Mouse (Mus musculus) heart, postnatal 36 days (tissue): ENCODE results near the gene Atp6v1a. TPM values are rescaled to one million over a fixed set of nuclear protein-coding genes. Genes with fewer than 3 reads are reported as not detected.

Experiments
- DNase-seq, 2 experiments: peaks; one replicate each; pipeline ENCODE4 v3.0.0; 2021 to 2022
- intact Hi-C: fragments of 180-260 bp; cut with DNase I; formaldehyde crosslinking; loops from one replicate; pipeline ENCODE4 v1.15.1; 2025
- total RNA-seq, 2 experiments: library from RNA; stranded (reverse); gene quantifications; 2 replicates each; pipeline ENCODE4 v1.2.3; 2021

Gene Atp6v1a
- total RNA-seq, result 10 to 100 TPM; 27.5 to 27.6 TPM

DNA sequence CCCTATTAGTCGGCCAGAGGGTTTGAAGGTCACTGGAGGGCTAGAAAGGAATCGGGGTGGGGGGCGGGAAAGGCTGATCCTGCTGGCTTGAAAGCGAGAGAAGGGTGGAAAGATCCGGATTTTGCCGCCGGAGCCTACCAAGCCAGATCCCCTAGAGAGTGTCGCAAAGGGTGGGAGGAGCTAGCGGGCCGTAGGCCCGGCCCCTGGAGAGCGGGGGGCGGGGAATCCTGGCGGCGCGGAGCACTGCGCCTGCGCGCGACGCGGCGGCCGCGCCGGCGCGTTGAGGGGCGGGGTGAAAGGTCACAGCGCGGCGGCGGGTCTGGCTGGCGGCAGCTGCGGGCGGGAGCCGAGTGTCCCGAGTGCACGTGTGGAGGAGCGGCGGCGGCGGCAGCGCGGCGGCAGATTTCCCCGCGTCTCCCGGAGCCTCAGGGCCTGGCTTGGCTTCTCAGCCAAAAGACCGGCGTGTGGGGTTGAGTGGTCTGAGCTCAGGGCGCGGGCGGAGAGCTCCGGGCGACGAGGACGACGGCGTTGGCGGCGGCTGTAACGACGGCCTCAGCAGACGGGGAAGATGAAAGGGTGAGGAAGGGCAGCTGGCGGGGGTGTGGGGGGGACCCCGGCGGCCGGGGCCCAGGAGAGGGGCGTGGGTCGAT, at the start of gene Atp6v1a, which contains the start of gene Naa50:
Gene Atp6v1a (minus strand): TSS at position 170 of the 650 bp plus-strand sequence.
Gene Naa50 (plus strand): TSS at position 295 of the 650 bp plus-strand sequence.
- peak; percentile 89 to 95 for DNase-seq
- intact Hi-C loops, result loop anchor here (2.0 to 10.0 kb wide), 2 partner anchors 33 to 225 kb away; partner anchors contain the start of gene Usf3

DNA sequence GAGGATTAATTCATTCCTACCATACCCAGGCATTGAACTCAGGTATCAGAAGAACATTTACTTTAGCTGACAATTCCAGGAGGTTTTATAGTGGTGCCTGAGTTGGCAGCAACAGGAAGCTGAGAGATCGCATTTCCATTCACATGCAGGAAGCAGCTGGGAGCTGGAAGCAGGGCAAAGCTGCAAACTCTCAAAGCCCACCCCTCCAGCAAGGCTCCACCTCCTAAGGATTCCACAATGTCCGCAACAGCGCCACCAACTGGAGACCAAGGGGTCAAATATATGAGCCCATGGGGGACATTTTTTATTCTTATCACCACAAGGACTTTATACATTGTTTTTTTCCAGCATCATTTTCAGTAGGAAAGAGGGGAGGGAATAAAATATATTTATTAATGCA, 49.3 kb upstream of the Atp6v1a start:
- no peak for DNase-seq
- intact Hi-C loops, result no loop called here

DNA sequence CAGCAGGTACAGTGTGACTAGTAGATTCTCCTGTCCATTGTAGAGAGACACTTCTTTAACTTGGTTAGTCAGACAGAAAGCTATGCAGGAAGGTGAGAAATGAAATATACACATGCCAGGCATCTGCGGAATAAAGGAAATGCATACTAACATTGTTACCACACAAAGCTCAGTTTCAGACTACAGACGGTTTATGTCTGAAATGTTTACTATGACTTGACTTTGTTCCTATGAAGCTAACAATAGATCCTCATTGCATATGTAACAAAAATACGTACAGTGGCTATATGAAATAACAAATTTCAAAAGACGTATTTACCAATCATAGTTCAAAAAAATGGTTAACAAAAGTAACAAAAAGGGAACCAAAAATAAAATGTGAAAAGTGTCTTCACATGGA, 47.7 kb upstream of the Atp6v1a start:
- intact Hi-C loops, result no loop called here
- no peak for DNase-seq

DNA sequence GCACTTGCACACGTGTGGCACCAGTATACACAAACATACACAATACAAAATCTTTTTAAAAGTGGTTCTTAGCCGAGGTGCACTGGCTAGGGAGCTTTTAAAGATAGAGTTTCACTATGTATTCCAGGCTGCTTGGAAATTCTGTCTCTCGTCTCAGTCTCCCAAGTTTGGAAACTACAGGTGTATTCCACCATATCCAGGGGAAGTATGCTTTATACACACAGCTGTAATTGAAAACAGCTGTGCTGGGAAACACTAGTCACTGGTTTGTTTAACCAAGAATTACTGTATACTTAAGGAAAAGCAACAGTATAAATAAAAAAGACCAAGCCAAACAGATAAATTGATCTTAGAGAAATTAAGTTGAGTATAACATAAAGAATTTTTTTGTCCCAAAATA, 45.3 kb upstream of the Atp6v1a start:
- DNase-seq, result no peak
- intact Hi-C loops, result no loop called here

DNA sequence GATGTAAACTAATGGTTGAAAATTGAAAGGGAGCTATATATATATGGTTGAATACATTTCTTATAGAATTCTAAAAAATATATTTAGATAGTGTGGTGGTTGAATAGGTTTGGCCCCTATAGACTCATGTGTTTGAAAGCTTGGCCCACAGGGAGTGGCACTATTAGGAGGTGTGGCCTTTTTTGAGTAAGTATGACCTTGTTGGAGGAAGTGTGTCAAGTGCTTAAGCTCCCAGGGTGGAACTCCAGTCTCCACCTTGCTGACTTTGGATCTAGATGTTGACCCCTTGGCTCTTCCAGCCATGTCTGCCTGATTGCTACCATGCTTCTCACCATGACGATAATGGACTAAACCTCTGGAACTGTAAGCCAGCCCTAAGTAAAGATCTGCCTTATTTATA, 43.1 kb upstream of the Atp6v1a start:
- no peak for DNase-seq
- intact Hi-C loops, result no loop called here

DNA sequence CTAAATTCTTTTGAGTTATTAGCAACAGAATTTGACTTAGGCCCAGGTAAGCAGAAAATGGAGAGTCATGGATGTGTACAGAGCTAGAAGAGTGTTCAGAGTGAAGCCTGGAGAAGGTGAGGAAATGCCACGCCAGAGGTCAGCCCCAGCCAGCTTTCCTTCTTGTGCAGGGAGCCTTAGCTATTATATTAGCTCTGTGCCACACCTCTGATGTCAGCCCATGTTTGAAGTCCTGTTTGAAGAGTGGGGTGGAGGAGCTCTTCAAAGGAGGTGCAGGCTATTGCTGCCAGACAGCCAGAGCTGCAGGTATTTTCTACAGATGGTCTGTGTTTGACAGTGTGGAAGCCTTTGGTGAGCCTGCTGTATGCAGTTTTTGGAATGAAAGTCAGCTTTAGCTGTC, 39.0 kb upstream of the Atp6v1a start:
- intact Hi-C loops, result no loop called here

DNA sequence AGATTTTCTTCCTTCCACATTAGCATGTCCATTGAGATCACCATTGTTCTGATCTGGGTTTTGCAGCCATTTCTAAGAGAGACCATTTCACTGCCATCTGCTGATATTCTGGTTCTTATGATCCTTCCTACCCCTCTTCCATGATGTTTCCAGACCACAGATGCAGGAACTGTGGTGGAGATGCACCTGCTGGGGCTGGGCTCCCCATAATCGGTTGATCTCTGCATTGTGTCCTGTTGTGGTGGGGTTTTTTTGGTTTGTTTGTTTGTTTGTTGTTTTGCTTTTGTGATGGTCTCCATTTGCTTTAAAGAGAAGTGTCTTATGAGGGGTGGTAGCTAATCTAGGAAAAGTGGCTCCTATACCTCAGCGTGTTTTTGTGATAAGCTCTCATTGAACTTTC, 37.0 kb upstream of the Atp6v1a start:
- no peak for DNase-seq
- intact Hi-C loops, result no loop called here

More for the DNA sequence above, 39.0 kb upstream of the Atp6v1a start:
- no peak for DNase-seq

DNA sequence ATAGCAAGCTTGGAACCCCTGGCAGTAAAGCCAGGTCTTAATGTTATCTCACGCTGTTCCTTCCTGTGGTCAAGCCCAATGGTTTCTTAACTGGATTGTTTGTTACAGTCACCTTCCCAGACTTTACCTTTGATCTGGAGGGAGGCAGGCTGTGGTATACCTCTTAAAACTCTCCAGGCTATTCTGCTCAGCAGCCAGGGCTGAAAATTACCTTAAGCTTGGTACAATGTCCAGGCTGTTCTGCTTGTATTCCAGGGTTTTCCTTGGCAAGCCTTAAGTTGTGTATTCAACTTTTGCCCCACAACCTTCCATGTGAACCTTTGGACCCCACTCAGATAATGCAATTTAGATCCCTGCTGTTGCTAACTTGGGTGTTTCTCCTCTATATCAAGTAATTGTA, 35.5 kb upstream of the Atp6v1a start:
- intact Hi-C loops, result no loop called here
- no peak for DNase-seq

DNA sequence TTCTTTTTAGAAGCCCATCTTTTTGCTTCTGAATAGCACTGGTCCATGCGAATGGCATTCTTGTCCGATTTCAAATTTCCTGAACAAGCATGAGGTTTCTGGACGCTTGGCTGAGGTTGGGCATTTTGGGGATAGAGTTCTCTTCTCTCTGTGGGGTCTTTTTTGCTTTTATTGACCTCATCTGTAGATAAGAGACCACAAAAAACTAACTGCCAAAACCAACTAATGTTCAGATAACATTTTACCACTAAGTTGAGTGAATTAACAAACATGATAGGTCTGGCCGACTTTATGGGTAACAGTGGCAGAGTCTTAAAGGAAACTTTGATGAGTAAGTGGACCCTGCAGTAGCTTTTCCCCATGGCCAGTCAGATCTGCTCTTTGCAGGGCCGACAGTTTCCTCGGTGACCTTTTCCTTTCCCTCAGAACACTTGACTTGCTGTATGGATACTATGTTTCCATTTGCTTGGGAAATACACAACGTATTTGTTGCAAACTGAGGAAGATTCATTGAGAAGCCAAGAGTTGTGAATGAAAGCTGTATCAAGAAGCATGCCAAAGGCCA, 34.5 kb upstream of the Atp6v1a start:
- intact Hi-C loops, result loop anchor here (2.0 kb wide), 1 partner anchor 33 kb away; no protein-coding TSS in a partner anchor
- no peak for DNase-seq

DNA sequence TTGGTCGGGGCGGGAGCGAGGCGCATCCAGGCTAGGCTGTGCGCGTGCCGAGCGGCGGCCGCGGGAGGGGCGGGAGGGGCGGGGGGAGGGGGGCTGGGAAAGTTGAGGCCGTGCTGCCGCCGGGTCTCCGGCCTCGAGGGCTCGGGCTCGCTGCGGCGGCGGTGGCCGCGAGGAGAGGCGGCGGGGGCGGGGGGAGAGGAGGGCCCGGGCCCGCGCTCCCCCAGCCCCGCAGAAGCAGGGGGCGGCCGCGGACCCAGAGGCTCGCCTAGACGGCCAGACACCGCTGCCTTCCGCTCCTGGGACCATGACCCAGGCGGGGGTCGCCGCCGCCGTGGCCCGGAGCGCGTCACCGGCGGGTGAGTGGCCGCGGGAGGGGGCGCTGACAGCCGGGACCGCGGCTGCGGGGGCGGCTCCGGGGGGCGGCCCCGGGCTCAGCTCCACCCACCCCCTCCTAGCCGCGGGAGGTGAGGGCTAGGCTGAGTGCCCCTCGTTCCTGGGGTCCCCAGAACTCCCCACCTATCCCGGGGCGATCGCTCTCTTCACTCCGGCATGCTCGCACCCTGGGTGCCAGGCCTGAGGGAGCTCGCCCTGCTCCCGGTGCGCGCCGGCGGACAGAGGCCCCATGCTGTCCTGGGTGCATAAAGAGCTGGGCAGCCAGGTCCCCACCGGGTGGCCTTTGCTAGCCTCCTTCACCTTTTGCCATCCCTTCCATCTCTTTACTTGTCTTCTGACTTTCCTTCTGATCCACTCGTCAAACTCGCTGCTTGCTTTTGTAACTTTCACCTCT, 33.8 kb upstream of the Atp6v1a start, which contains the start of gene Usf3:
Gene Usf3 (plus strand): TSS at position 92 of the 787 bp plus-strand sequence.
- intact Hi-C loops, result loop anchor here (2.0 kb wide), 1 partner anchor 33 kb away; no protein-coding TSS in a partner anchor
- peak; percentile 67 to 79 for DNase-seq

DNA sequence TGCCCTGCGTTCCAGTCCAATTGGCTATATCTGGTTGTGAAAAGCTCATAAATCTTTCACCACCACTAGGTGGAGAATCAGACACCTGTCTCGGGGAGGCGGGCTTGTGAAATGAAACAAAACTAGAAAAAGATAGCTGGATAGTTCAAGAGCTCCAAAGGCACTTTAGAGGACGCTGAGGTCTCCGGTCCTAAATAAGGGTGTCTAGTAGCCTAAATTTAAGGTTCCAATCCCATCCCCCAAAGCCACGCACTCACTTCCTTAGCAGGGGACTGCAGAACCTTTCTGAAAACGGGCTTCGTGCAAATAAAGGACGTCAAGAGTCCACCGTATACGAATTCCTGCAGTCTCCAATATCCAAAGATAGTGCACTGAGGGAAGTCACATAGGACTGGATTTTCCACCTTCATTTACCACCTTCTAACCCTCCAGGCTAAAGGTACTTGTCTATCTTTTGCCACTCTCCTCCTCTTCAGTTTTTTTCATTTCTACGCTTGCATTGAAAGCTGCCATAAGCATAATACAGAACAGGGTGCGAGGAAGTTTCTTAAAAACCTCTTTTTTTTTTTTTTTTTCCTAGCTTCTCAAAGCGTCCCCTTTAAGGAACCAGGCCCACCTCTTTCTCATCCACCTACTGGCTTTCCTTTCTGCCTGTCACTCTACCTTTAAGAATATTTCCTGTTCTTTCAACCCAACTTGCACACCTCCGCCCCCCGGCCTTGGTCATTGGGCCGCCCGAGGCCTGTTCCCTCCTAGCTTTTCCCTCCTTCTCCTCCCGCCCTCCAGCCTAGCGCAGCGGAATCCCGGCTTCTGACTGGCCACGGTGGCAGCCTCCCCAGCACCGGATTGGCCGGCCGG, 33.0 kb upstream of the Atp6v1a start:
- intact Hi-C loops, result loop anchor here (1.0 to 2.0 kb wide), 2 partner anchors 32 to 70 kb away; no protein-coding TSS in a partner anchor
- DNase-seq, result peak; percentile 95 to 96

DNA sequence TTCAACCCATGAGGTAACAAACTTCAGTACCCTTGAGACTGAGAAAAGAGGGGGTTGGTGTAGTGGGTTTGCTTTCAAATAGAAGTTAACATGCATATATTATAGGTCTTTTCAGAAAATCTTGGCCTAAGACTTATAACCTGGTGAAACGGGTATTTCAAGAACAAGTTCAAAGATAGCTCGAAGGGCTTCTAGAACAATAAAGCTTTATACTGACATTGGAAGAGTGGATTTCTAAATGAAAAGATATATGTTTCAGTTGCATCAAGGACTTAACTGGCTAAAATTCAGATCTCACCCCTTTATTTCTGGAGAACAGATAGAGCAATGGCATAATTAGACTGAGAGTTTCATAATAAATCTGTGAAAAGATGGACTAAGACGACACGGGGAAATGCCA, 29.5 kb upstream of the Atp6v1a start:
- intact Hi-C loops, result no loop called here
- no peak for DNase-seq

DNA sequence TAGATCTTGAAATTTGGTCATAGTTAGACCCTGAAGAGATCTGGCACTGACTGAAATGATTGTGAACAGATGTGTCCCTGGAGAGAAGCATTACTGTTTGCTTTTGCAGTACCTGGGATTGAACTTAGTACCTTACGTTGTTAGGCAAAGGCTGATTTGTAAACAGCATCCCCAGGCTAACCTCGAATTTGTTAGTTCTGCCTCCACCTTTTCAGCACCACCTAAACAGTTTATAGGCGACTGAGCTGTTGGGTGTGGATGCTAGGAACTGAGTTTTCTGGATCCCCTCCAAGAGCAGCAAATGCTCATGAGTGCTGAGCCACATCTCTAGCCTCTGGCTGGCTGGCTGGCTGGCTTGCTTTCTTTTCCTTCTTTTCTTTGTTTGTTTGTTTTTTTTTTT, 25.7 kb upstream of the Atp6v1a start:
- DNase-seq, result no peak
- intact Hi-C loops, result no loop called here

DNA sequence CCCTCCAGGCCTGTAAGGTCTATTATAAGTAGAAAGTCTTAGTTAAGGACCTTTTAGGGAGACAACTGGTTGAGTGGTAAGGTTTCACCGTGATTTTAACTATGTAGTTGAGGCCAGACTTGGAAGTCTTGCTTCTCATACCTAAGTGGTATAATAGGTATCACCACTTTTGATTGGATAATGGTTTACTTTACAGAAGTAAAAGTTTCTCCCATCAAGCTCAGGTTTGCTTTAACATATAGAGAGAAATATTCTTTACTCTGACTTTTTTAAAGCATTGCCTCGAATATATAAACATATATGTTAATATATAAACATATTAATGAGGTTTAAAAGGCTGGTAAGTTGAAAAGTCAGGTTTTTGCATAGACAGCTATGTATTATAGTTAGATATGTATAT, 24.3 kb upstream of the Atp6v1a start:
- no peak for DNase-seq
- intact Hi-C loops, result no loop called here

DNA sequence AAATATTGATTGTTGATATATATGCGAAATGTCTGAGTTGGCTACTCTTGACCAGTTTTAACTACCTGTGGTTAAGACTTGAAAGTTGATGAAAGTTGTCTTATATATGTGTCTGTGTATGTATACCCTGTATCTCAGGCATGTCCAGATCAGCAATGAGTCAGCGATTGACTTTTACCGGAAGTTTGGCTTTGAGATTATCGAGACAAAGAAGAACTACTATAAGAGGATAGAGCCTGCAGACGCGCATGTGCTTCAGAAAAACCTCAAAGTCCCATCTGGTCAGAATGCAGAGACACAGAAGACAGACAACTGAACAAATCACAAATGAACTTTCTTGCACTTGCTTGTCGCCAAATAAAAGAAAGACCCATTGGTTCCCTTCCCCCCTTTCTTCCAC, 19.8 kb upstream of the Atp6v1a start:
- intact Hi-C loops, result no loop called here
- DNase-seq, result no peak

DNA sequence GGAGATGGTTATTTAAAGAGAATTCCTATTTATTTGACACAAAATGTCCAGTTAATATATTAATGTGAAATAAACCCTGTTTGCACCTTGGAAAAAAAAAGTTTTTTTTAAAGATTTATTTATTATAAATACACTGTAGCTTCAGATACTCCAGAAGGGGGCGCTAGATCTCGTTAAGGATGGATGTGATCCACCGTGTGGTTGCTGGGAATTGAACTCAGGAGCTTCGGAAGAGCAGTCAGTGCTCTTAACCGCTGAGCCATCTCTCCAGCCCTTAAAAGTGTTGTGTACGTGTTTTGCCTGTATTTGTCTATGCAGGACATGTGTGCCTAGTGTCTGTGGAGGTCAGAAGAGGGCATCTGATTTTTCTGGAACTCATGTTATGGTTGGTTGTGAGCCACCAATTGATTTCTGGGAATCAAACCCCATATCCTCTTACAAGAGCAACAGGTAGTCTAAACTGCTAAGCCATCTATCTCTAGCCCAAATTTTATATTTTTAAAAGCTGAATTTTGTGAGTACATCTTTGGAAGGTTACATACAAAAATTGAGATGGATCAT, 15.1 kb upstream of the Atp6v1a start:
- DNase-seq, result no peak
- intact Hi-C loops, result no loop called here

DNA sequence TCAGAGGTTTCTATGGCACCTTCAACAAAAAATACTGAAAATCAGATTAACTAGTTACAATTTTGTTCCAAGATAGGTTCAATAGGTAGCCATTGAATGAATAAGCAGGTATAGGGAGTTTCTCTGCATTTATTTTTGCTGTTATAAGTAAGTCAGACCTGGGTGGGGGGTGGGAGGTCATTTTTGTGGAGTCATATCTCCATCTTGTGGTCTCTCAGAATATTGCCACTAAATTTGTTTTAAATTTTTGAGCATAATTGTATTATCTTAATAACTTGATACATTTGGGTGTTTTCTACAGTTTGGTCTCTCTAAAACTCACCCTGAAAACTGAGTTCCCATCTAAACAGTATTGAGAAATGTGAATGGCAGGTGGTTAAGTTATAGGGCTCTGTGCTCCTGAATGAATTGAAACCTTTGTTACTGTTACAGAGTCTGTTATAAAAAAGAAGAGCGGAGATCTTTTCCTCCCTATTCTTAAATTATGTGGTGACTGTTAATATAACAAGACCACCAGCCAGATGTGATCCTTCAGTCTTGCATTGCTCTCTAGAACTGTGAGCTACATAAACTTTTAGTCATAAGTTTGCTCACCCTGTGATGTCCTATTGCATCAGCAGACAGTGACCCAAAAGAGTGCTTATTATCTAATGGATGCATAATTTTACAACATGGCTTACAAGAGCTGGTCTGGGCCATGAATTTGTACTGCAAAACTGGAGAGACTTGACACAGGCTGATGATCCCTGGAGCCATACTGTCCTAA, 9.7 kb upstream of the Atp6v1a start:
- intact Hi-C loops, result loop anchor here (10.0 kb wide), 1 partner anchor 216 kb away; no protein-coding TSS in a partner anchor
- no peak for DNase-seq

DNA sequence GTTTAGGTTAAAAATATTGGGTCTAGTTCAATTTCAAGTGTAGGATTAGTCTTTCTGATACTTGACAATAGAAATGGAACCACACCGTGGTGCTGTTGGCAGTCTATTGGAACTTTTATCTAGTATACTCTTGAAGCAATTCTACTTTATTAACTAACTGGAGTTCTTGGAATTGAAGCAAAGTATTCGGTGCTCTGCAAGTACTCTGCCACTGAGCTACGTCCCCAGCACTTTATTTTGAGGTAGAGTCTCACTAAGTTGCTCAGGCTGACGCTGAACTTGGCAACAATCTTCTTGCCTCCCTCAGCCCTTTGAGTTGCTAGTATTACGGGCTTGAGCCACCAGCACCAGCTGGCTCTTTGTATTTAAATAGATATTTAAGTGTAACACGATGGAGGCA, 2.0 kb upstream of the Atp6v1a start:
- intact Hi-C loops, result loop anchor here (2.0 to 10.0 kb wide), 2 partner anchors 31 to 223 kb away; partner anchors contain the start of gene Usf3
- DNase-seq, result no peak

DNA sequence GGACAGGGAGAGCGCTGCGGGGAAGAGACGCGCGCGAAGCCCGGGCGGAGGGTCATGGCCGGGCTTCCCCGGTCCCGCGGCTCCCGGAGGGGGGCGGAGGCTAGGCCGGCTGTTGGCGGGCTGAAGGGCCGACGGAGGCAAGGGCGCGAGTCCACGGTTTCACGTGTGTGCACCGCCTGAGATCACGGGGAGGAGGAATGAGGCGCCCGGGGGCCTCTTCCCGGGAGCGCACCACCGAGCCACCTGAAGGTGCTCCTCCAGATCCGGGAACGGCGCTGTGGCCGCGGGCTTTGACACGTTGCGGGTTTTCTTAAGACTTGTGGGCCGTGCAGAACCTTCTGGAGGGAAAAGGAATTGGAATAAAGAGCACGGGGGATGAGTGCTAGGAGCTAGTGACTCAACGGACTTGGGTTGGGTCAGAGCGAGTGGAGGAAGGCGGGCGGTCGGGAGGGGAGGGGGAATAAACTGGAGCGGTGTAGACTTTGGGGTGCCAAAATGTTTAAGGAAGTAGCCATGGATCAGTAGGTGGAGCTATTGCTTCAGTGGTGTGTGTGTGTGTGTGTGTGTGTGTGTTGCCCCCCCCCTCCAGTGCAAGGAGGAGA, 782 bp upstream of the Atp6v1a start:
- intact Hi-C loops, result loop anchor here (2.0 to 10.0 kb wide), 2 partner anchors 33 to 225 kb away; partner anchors contain the start of gene Usf3
- DNase-seq, result peak; percentile 66 to 81
